Mouse (Mus musculus) small intestine, adult 2 months (tissue): ENCODE data around the gene Mib2.

Source experiments
- CTCF ChIP-seq: fragments of 200-500 bp; IDR thresholded peaks from 2 replicates; pipeline ENCODE4 v1.5.1; 2012; ENCODE audit warnings: low read depth, mild to moderate bottlenecking, control low read depth, inconsistent platforms, low read length, moderate library complexity, mixed read lengths; ENCODE audit not compliant: insufficient replicate concordance, insufficient read length; ENCODE audit errors: extremely low read depth
- POLR2A ChIP-seq: fragments of 200-500 bp; IDR thresholded peaks from 2 replicates; pipeline ENCODE4 v1.6.1; 2012; ENCODE audit warnings: low read depth, mild to moderate bottlenecking, control low read depth, inconsistent platforms, low read length, moderate library complexity

DNA sequence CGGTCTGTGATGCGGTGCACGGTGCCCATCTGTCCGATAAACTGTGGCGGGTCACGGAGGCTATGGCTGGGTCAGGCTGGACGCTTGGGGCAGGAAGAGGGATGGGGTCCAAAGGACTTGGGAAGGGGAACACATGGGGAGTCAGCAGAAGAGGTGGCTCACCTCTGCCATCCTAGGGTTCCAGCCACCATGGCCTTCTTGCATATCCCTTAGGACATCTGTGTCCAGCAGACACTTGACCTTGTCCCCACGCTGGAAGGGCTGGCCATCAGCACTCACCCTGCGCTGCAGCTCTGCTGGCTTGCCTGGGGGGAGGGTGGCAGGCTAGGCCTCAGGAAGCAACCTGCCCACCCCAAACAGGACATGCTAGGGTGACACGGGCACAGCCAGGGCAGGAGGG is 10.0 kb downstream of the Mib2 start:
- no peak for TF ChIP-seq CTCF
- TF ChIP-seq POLR2A = no peak
